Mouse (Mus musculus) intestine, embryonic 15.5 days (tissue): ENCODE measurements around the gene Mrs2. TPM values are rescaled to one million over a fixed set of nuclear protein-coding genes. Genes with fewer than 3 reads are reported as not detected.

Source experiments
- ATAC-seq: fragments of 200-750 bp; cut with Nextera tagmentation; 2 replicates; pipeline ENCODE4 v1.8.0; 2017; ENCODE audit warnings: moderate TSS enrichment, moderate library complexity
- H3K27ac ChIP-seq: fragments of 300-500 bp; sonication (generic); 2 replicates; pipeline ENCODE4 v1.5.1; 2015; ENCODE audit warnings: mild to moderate bottlenecking, inconsistent platforms
- H3K27me3 ChIP-seq: fragments of 300-500 bp; sonication (generic); replicated peaks from 2 replicates; pipeline ENCODE4 v1.6.1; 2015; ENCODE audit warnings: inconsistent platforms
- H3K36me3 ChIP-seq: fragments of 300-500 bp; sonication (generic); 2 replicates; pipeline ENCODE4 v1.6.1; 2015; ENCODE audit warnings: inconsistent platforms
- H3K4me1 ChIP-seq: fragments of 300-500 bp; sonication (generic); replicated peaks from 2 replicates; pipeline ENCODE4 v1.6.1; 2015; ENCODE audit warnings: inconsistent platforms
- H3K4me2 ChIP-seq: fragments of 300-500 bp; sonication (generic); replicated peaks from 2 replicates; pipeline ENCODE4 v1.6.1; 2015; ENCODE audit warnings: mild to moderate bottlenecking, inconsistent platforms
- H3K4me3 ChIP-seq: fragments of 300-500 bp; sonication (generic); replicated peaks from 2 replicates; pipeline ENCODE4 v1.5.1; 2015; ENCODE audit warnings: inconsistent platforms
- H3K9ac ChIP-seq: fragments of 300-500 bp; sonication (generic); 2 replicates; pipeline ENCODE4 v1.6.1; 2015; ENCODE audit warnings: inconsistent platforms
- H3K9me3 ChIP-seq: fragments of 300-500 bp; sonication (generic); 2 replicates; pipeline ENCODE4 v1.6.1; 2016; ENCODE audit warnings: inconsistent platforms
- WGBS: fragments of 180-500 bp; shearing (Covaris S2); methylation state at CpG from one replicate; pipeline ENCODE4 v1.1.7; 2015; 5-methylcytosine and 5-hydroxymethylcytosine counted together
- polyA plus RNA-seq: library from polyadenylated mRNA; unstranded; fragments of >200 nt; fragmentation: Nextera tagmentation; extraction: Ambion mirVana; gene quantifications from 2 replicates; pipeline ENCODE4 v1.2.1, GENCODE M21; 2015

The Mrs2 gene
- 15.6 and 17.4 TPM in 2 replicates for polyA plus RNA-seq

DNA sequence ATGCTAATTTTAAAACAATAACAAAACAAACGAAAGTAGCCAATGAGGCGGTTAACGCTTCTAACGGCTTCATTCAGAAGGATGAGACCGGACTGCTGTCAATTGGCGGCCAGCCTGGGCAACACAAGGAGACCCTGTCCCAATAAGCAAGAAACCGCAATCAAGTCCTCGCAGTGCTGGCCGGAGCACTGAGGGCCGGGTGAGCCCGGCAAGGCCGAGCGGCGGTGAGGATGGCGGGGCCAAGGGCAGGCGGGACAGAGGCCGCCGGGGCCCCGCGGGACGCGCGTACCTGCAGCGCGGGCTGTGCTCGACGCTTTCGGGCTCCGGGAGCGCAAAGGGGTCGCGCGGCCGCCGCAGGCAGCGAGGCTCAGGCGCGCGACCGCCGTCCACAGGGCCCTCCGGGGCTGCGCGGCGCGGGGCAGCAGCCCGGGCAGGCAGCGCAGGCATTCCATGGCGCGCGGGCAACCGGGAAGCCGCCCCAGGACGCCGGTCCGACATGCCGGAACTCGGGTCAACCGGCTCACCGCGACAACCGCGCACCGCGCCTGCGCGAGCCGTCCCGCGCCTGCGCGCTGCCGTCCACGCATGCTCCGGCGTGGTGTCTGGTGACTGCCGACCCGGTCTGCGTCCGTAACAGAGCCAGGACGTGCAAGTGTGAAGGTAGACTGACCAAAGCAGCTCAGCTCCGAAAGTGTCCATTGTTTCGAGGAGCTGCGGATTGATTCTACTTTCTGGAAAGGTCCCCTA lies at the start of gene Mrs2:
TSS of gene Mrs2 (minus strand) at position 587 of the 747 bp plus-strand sequence.
- ATAC-seq = peak; percentile 96
- no peaks in the 10 kb centered on the region for H3K27me3 ChIP-seq
- H3K4me3 ChIP-seq = peak within 1 kb of the TSS; percentile 92
- peak within 1 kb of the TSS; percentile 83 for H3K27ac ChIP-seq
- H3K9me3 ChIP-seq = no peaks in the 10 kb centered on the region
- peak within 1 kb of the TSS; percentile 87 for H3K9ac ChIP-seq
- peaks cover 8% of the 10 kb centered on the region for H3K4me1 ChIP-seq
- H3K36me3 ChIP-seq = no peaks in the 10 kb centered on the region
- under 1% methylated on average over 83 of the region's 84 CpGs for WGBS
- peak within 1 kb of the TSS; percentile 82 for H3K4me2 ChIP-seq

DNA sequence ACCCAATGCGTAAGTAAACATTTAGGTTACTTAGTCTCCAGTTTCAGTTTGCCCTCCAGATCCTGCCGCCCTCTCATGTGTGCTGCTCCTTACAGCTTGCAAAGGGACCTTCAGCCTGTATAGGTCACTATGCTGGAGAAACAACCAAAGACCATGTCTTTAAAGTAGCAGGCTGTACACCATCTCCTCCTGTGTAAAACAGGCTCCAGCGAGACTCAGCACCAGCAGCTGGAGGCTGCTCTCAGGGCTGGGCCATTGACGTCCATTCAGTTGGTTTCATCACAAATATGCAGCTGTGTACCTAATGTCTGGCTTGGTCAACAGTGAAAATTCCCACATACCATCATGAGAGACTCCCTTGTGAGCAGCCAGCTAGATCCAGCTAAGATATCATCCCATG lies 49.6 kb upstream of the Mrs2 start:
- no peak overlapping the region for H3K27ac ChIP-seq
- H3K36me3 ChIP-seq = no peaks in the 10 kb centered on the region
- H3K27me3 ChIP-seq = no peaks in the 10 kb centered on the region
- 62% methylated on average over 4 of the region's 4 CpGs for WGBS
- no peak for ATAC-seq
- H3K9me3 ChIP-seq = no peaks in the 10 kb centered on the region
- no peaks in the 10 kb centered on the region for H3K4me1 ChIP-seq
- H3K9ac ChIP-seq = no peak overlapping the region
- H3K4me3 ChIP-seq = no peak overlapping the region
- no peak overlapping the region for H3K4me2 ChIP-seq

DNA sequence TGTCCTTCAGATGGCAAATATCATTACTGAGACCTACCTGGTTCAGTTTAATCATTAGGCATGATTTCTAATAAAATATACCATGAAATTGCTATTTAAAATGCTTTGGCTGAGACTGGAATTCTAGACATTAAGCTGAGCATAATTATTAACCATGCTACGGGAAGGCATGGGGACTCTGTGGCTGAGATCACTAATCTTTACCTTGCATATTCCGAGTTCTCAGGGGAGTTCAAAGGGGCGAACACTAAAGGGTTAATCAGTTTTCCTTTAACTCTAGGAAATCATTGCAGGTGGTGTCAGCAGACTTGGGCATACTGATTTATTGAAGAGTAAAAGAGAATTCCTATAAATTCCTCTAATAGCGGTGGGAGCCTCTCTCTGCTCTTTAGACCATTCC lies 47.0 kb upstream of the Mrs2 start:
- H3K27ac ChIP-seq = no peak overlapping the region
- no peaks in the 10 kb centered on the region for H3K9me3 ChIP-seq
- 67% methylated on average over 4 of the region's 4 CpGs for WGBS
- H3K36me3 ChIP-seq = no peaks in the 10 kb centered on the region
- no peaks in the 10 kb centered on the region for H3K4me1 ChIP-seq
- H3K9ac ChIP-seq = no peak overlapping the region
- ATAC-seq = no peak
- H3K27me3 ChIP-seq = no peaks in the 10 kb centered on the region
- H3K4me3 ChIP-seq = no peak overlapping the region
- H3K4me2 ChIP-seq = no peak overlapping the region

DNA sequence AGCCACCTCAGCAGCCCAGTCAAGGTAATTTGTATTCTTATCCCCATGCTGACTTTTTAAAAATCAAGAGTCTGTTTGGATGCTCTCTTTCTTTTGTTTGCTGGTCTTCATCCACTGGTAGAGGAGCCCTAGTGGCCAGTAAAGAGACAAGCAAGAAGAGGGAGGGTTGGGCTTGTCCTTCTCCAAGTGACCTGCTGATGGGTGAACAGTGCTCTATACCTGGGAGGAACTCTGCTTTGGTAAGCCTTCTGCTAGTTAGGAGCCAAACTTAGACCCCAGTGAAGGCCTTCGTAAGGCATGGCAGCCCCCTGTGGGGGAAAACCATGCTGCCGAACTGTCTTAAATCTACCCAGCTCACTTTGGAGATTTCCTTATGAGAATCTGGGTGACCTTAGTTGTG lies 46.5 kb upstream of the Mrs2 start:
- 94% methylated on average over 2 of the region's 2 CpGs for WGBS
- H3K27ac ChIP-seq = no peak overlapping the region
- no peak overlapping the region for H3K4me2 ChIP-seq
- H3K36me3 ChIP-seq = no peaks in the 10 kb centered on the region
- no peak for ATAC-seq
- H3K9ac ChIP-seq = no peak overlapping the region
- no peaks in the 10 kb centered on the region for H3K9me3 ChIP-seq
- H3K27me3 ChIP-seq = no peaks in the 10 kb centered on the region
- no peak overlapping the region for H3K4me3 ChIP-seq
- no peaks in the 10 kb centered on the region for H3K4me1 ChIP-seq

DNA sequence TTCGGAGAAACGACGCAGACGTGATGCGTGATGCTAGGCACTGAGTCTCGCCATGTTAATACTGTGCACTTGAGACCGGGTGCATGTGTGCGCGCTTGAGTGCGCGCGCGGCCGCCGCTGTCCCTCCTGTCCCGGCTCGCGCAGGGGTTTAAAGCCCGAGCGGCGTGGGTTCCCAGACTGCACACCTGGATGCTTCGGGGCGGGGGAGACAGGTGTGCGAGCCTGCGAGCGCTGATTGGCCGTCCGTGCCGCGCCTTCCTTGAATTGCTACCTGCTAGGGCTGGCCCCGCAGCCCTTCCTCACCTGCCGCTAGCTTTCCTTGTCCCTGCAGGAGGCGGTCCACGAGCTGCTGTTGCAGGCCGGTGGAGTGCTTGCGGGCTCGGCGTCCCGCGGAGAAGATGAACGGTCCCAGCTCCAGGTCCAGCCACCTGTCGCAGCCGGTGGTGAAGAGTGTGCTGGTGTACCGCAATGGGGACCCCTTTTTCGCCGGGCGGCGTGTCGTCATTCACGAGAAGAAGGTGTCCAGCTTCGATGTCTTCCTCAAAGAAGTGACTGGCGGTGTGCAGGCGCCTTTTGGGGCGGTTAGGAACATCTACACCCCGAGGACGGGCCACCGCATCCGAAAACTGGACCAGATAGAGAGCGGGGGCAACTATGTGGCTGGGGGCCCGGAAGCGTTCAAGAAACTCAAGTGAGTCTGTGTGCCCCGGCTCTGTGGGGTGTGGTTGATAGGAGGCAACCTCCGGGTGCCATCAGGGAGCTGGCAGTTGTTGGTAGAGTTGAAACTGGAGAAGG lies 35.9 kb upstream of the Mrs2 start, which contains the start of gene Dcdc2a:
TSS of gene Dcdc2a (plus strand) at position 132 of the 795 bp plus-strand sequence.
- no peak within 1 kb of the TSS for H3K27ac ChIP-seq
- ATAC-seq = peak; percentile 91

DNA sequence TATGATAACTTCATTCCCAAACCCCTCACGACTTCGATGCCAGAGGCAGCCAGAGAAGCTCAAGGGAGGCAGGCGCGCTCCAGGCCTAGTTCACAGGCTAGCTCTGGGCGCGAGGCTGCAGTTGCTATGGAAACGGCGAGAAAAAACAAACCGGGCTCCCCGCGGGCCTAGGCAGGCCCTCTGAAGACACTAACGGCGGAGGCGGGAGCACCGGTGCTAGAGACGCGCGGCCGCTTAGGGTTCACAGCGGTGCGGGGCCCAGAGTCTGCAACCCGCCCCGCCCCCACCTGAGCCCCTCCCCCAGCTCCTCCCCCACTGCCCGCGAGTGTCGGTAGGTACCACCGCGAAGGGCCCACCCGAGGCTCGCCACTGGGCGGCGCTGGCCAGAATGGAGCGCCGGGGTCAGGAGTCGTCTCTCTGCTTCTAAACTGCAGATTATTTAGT lies 35.0 kb upstream of the Mrs2 start:
- peak overlapping the region; percentile 24; the same call in 1 of the 2 replicates for H3K9ac ChIP-seq

More for the DNA sequence above, 35.9 kb upstream of the Mrs2 start, which contains the start of gene Dcdc2a:
- Histone ChIP-seq H3K36me3 (no peaks in the 10 kb centered on the region), H3K4me2 (peak within 1 kb of the TSS; percentile 93), H3K27me3 (peaks cover 10% of the 10 kb centered on the region), H3K4me1 (peaks cover 6% of the 10 kb centered on the region; the same call in 1 of the 2 replicates), H3K9ac (peak within 1 kb of the TSS; percentile 24; the same call in 1 of the 2 replicates), H3K4me3 (peak within 1 kb of the TSS; percentile 51), H3K9me3 (no peaks in the 10 kb centered on the region)
- 4% methylated on average over 63 of the region's 63 CpGs for whole genome bisulfite sequencing

DNA sequence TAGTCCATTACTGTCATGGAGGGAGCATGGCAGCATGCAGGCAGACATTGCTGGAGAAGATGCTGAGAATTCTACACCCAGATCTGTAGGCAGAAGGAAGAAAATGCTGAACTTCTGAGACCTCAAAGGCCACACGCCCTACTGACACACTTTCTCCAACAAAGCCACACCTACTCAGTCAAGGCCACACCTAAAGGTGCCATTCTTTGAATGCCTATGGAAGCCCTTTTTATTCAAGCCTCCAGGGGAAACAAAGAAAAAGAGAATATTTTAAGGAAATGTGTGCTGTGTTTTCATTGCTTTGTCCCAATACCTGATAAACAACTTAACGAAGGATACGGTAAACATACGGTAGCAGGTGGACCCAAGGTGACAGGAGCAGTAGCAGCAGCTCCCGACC lies 32.5 kb upstream of the Mrs2 start:
- Histone ChIP-seq H3K9ac (no peak overlapping the region), H3K4me1 (peaks cover 6% of the 10 kb centered on the region; the same call in 1 of the 2 replicates), H3K27ac (no peak overlapping the region), H3K4me3 (no peak overlapping the region), H3K4me2 (no peak overlapping the region), H3K9me3 (no peaks in the 10 kb centered on the region), H3K27me3 (peaks cover 10% of the 10 kb centered on the region), H3K36me3 (no peaks in the 10 kb centered on the region)
- no peak for ATAC-seq
- 92% methylated on average over 5 of the region's 5 CpGs for WGBS

More for the DNA sequence above, 35.0 kb upstream of the Mrs2 start:
- Histone ChIP-seq H3K4me3 (peak overlapping the region; percentile 51), H3K36me3 (no peaks in the 10 kb centered on the region), H3K27ac (no peak overlapping the region), H3K4me2 (peak overlapping the region; percentile 93), H3K9me3 (no peaks in the 10 kb centered on the region), H3K27me3 (peaks cover 10% of the 10 kb centered on the region), H3K4me1 (peaks cover 6% of the 10 kb centered on the region; the same call in 1 of the 2 replicates)
- WGBS = under 1% methylated on average over 35 of the region's 35 CpGs
- peak; percentile 83 for ATAC-seq

DNA sequence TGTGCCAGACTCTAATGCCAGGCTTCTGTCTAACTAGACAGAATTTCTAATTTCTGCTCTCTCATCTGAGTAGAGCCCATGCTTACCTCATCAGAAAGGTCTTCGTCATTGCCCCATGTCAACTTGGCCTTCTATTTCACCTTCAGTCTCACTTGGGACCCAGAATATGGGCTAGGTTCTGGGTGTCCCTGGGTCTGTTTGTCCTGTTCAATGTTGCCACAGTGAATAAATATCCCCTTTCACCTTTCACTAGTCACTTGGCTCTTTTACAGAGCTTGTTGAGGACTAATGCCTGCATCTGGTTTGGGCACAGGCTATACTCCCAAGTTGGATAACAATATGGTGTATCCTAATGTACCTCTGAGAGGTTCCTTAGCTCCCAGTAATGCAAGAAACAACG lies 19.3 kb upstream of the Mrs2 start:
- Histone ChIP-seq H3K4me2 (no peak overlapping the region), H3K36me3 (no peaks in the 10 kb centered on the region), H3K27ac (no peak overlapping the region), H3K9ac (no peak overlapping the region), H3K27me3 (no peaks in the 10 kb centered on the region), H3K4me3 (no peak overlapping the region), H3K4me1 (no peaks in the 10 kb centered on the region), H3K9me3 (no peaks in the 10 kb centered on the region)
- no peak for ATAC-seq
- WGBS = 75% methylated on average over 2 of the region's 2 CpGs

DNA sequence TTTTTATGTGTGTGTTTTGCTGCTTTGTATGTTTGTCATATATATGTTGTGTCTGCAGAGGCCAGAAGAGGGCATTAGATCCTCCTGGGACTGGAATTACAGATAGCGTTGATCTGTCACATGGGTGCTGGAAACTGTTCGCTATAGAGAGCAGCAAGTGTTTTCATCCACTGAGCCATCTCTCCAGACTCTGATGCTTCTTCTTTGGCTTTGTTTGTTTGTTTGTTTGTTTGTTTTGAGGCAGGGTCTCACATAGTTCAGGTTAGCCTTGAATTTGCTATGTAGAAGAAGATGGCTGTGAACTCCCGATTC lies 6.9 kb upstream of the Mrs2 start:
- Histone ChIP-seq H3K4me3 (no peak overlapping the region), H3K4me1 (no peaks in the 10 kb centered on the region), H3K27ac (no peak overlapping the region), H3K9me3 (no peaks in the 10 kb centered on the region), H3K9ac (no peak overlapping the region), H3K27me3 (no peaks in the 10 kb centered on the region), H3K4me2 (no peak overlapping the region), H3K36me3 (no peaks in the 10 kb centered on the region)
- 81% methylated on average over 3 of the region's 3 CpGs for WGBS
- ATAC-seq = peak; percentile 50; the same call in 1 of the 2 replicates

DNA sequence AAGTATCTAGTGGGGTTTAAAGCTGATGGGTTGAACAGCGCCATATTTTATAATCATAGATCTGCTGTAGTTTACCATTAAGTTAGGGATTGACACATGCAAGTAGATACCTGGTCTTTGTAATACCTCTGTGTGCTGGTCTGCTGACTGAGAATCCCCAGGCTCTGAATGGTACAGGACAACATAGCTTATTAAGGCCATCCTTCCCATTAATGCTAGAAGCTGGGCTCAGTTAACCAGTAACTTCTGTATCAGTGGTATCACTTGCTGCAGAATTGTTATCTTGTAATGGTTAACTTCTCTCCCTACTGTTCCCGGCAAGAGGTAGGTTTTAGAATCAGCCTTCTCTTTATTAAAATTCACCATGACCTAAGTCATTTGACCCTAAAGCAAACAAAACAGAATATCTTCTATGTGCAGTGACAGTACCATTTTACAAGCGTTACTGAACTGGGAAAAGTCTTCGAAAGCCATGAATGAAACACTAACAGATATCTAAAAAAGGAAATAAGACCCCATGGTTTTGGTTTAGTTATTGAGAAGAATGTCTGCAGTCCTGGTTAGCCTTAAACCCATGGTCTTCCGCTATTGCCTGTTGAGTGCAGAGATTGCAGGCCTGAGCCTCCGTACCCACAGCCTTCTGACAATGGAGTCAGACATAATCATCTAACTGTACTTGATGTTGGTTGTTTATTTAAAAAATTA lies 6.4 kb upstream of the Mrs2 start:
- Histone ChIP-seq H3K9me3 (no peaks in the 10 kb centered on the region), H3K27ac (no peak overlapping the region), H3K4me1 (no peaks in the 10 kb centered on the region), H3K9ac (no peak overlapping the region), H3K36me3 (no peaks in the 10 kb centered on the region), H3K4me2 (no peak overlapping the region), H3K27me3 (no peaks in the 10 kb centered on the region), H3K4me3 (no peak overlapping the region)
- peak; percentile 82 for ATAC-seq
- WGBS = 61% methylated on average over 6 of the region's 6 CpGs

DNA sequence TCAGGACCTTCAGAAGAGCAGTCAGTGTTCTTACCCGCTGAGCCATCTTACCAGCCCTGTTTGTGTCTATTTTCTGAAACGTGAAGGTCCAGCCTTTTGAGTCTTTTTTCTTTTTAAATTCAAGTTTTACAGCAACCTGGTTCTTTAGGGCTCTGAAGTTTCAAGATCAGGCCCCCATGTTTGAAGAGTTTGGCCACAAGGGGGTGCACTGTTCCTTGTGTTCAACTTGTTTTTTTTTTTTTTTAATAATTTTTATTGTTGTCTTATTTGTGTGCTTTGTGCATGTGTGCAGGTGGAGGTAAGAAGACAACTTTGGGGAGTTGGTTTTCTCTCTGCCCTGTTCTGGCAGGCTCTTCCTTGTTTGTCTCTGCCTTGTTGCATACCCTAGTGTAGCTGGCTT lies 4.5 kb upstream of the Mrs2 start:
- WGBS = 30% methylated on average over 2 of the region's 2 CpGs
- Histone ChIP-seq H3K27me3 (no peaks in the 10 kb centered on the region), H3K4me1 (no peaks in the 10 kb centered on the region), H3K4me2 (no peak overlapping the region), H3K36me3 (no peaks in the 10 kb centered on the region), H3K9me3 (no peaks in the 10 kb centered on the region), H3K4me3 (no peak overlapping the region), H3K27ac (no peak overlapping the region), H3K9ac (no peak overlapping the region)
- ATAC-seq = no peak

DNA sequence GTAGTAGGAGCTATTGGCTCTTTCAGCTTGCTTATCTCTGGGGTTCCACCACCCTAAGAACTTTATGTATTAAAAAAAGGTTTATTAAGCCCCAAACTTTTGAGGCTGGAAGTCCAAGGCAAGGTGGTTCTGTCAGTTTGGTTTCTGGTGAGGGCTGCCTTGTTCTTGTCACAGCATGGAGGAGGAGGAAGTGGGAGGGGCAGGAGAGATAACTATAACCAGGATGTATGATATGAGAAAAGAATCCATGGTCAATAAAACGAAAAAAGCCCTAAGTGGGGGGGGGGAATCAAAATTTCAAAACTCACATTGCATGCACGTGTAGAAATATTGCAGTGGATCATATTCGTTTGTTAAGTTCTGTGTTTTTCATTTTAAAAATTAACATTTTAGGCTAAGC lies 3.0 kb upstream of the Mrs2 start:
- H3K27ac ChIP-seq = no peak overlapping the region
- H3K27me3 ChIP-seq = no peaks in the 10 kb centered on the region
- 78% methylated on average over 3 of the region's 3 CpGs for WGBS
- peaks cover 8% of the 10 kb centered on the region for H3K4me1 ChIP-seq
- no peak for ATAC-seq
- H3K36me3 ChIP-seq = no peaks in the 10 kb centered on the region
- H3K9ac ChIP-seq = no peak overlapping the region
- no peak overlapping the region for H3K4me2 ChIP-seq
- H3K9me3 ChIP-seq = no peaks in the 10 kb centered on the region
- no peak overlapping the region for H3K4me3 ChIP-seq
